Mouse (Mus musculus): Measurements from ENCODE around the gene Mtap. TPM values are rescaled to one million over a fixed set of nuclear protein-coding genes. Genes with fewer than 3 reads are reported as not detected.

Mtap gene
- polyA plus RNA-seq, 1 experiment from 2014 or later = 96.7 TPM

Other genes with a start within 250 kb of the Mtap start
- not detected in 2 replicates for gene Cdkn2a, start 157.5 kb downstream of the Mtap start, polyA plus RNA-seq (2016; fragmentation: Nextera tagmentation; extraction: Ambion mirVana)
- gene Cdkn2b, start 173.9 kb downstream of the Mtap start, polyA plus RNA-seq (2016; fragmentation: Nextera tagmentation; extraction: Ambion mirVana) = 1.7 and 2.0 TPM in 2 replicates

Data from embryonic facial prominence, embryonic 12.5 days (tissue).